ENCODE assay signal across 27 mouse cellular contexts in the genomic region with DNA sequence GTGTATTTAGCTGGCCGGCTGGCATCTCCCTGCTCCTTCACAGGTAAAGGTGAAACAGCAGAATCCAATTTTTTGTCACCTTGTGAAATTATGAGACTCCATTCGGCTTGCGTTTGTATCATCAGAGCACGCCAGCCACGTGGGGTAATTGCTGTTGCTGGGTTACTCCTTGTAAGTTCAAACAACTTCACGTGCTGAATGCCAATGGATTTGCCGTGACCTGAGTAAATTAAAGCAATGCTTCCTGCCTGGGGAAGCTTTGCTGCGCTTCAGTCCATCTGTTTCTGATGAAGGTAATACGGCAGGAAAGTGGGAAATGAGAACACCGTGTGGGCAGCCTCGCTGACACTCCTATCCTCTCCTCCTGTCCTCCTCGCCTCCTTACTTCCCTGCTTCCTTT. TPM values are rescaled to one million over a fixed set of nuclear protein-coding genes. Genes with fewer than 3 reads are reported as not detected.
A peak's percentile ranks its signal among the peaks of the same experiment; 100 is the strongest.
DNase-seq lines count a peak whose midpoint lies in the region; ATAC-seq lines count a peak whose summit lies in the region.
"Had no signal": no experiment of that assay in that cellular context is flagged by ENCODE, and none has a peak within 500 bp of the region (broad histone marks: within the 10 kb centered on the region; RNA-seq: fewer than 3 reads in every experiment).

No protein-coding gene starts in this region.

- no peak overlapping the region for H3K27ac ChIP-seq in forebrain, embryonic 14.5 days (ENCODE audit: low read depth, low read length)
- H3K27ac ChIP-seq in forebrain, embryonic 12.5 days, result no peak overlapping the region
- H3K27ac ChIP-seq in midbrain, embryonic 14.5 days (replicated peaks; ENCODE audit: low read depth, low read length), result no peak overlapping the region
- no peak overlapping the region for H3K27ac ChIP-seq in midbrain, embryonic 13.5 days
- peak overlapping the region; percentile 58 for H3K27ac ChIP-seq in limb, embryonic 10.5 days
- H3K27ac ChIP-seq: heart, embryonic 13.5 days; kidney, embryonic 15.5 days; limb, embryonic 13.5 days had no signal

- H3K4me3 ChIP-seq in forebrain, embryonic 14.5 days (ENCODE audit: low read depth, low read length), result no peak overlapping the region
- H3K4me3 ChIP-seq in forebrain, embryonic 12.5 days (replicated peaks), result no peak overlapping the region
- H3K4me3 ChIP-seq in midbrain, embryonic 14.5 days (replicated peaks; ENCODE audit: low read depth, low read length), result no peak overlapping the region
- no peak overlapping the region for H3K4me3 ChIP-seq in midbrain, embryonic 13.5 days (replicated peaks)
- H3K4me3 ChIP-seq in limb, embryonic 10.5 days, result no peak overlapping the region
- H3K4me3 ChIP-seq: heart, embryonic 13.5 days; kidney, embryonic 15.5 days; limb, embryonic 13.5 days had no signal

- H3K36me3 ChIP-seq in forebrain, embryonic 14.5 days (ENCODE audit: control insufficient read depth, insufficient read depth, low read length), result no peaks in the 10 kb centered on the region
- no peaks in the 10 kb centered on the region for H3K36me3 ChIP-seq in forebrain, embryonic 12.5 days (replicated peaks)
- no peaks in the 10 kb centered on the region for H3K36me3 ChIP-seq in midbrain, embryonic 14.5 days (ENCODE audit: control insufficient read depth, insufficient read depth, low read length)
- no peaks in the 10 kb centered on the region for H3K36me3 ChIP-seq in midbrain, embryonic 13.5 days
- no peaks in the 10 kb centered on the region for H3K36me3 ChIP-seq in limb, embryonic 10.5 days
- H3K36me3 ChIP-seq: heart, embryonic 13.5 days; kidney, embryonic 15.5 days; limb, embryonic 13.5 days had no signal

- peak; percentile 33 for DNase-seq in forebrain, embryonic 14.5 days (ENCODE audit: low spot score)
- peak; percentile 71 for DNase-seq in midbrain, embryonic 14.5 days
- DNase-seq in embryo, embryonic 11 days, result peak; percentile 46
- peak; percentile 54 for DNase-seq in limb, embryonic 10.5 days (ENCODE audit: low spot score)
- no peak for DNase-seq in natural killer cell, adult 2 months (ENCODE audit: low spot score in 2 of 2)
- no peak for DNase-seq in thymus, postnatal 25 days
- DNase-seq: adrenal gland, postnatal 25 days; cerebellum, adult 8-10 months; gastrocnemius, postnatal 25 days; heart, postnatal 10 days; kidney, adult 18-20 months; kidney, postnatal 25 days; liver, postnatal 0 days; lung, postnatal 36 days; thymus, adult 2 months; thymus, postnatal 4 days had no signal

- H3K4me2 ChIP-seq in forebrain, embryonic 14.5 days (ENCODE audit: low read length), result no peak overlapping the region
- H3K4me2 ChIP-seq in forebrain, embryonic 12.5 days, result no peak overlapping the region
- no peak overlapping the region for H3K4me2 ChIP-seq in midbrain, embryonic 14.5 days (ENCODE audit: low read length)
- no peak overlapping the region for H3K4me2 ChIP-seq in midbrain, embryonic 13.5 days (replicated peaks)
- H3K4me2 ChIP-seq: heart, embryonic 13.5 days; kidney, embryonic 15.5 days; limb, embryonic 13.5 days; liver, embryonic 11.5 days had no signal

- ATAC-seq in forebrain, embryonic 14.5 days, result no peak
- ATAC-seq in forebrain, embryonic 12.5 days (ENCODE audit: low FRiP score), result no peak
- ATAC-seq in midbrain, embryonic 14.5 days (ENCODE audit: low FRiP score, low TSS enrichment), result no peak
- no peak for ATAC-seq in midbrain, embryonic 13.5 days
- ATAC-seq: CD4-positive, CD25-positive, alpha-beta regulatory T cell, adult 4 months; inflammation-experienced regulatory T-cells, adult 6 months; liver, postnatal 0 days had no signal

- no peaks in the 10 kb centered on the region for H3K9me3 ChIP-seq in forebrain, embryonic 14.5 days (replicated peaks; ENCODE audit: control insufficient read depth, low read length)
- H3K9me3 ChIP-seq in forebrain, embryonic 12.5 days, result no peaks in the 10 kb centered on the region
- no peaks in the 10 kb centered on the region for H3K9me3 ChIP-seq in midbrain, embryonic 14.5 days (ENCODE audit: control insufficient read depth, low read length)
- H3K9me3 ChIP-seq in midbrain, embryonic 13.5 days, result no peaks in the 10 kb centered on the region
- H3K9me3 ChIP-seq in limb, embryonic 10.5 days (replicated peaks), result no peaks in the 10 kb centered on the region
- H3K9me3 ChIP-seq: heart, embryonic 13.5 days; kidney, embryonic 15.5 days; limb, embryonic 13.5 days had no signal

- no peak overlapping the region for H3K9ac ChIP-seq in forebrain, embryonic 14.5 days (ENCODE audit: low read length)
- H3K9ac ChIP-seq in forebrain, embryonic 12.5 days, result no peak overlapping the region
- no peak overlapping the region for H3K9ac ChIP-seq in midbrain, embryonic 14.5 days (replicated peaks; ENCODE audit: low read length)
- no peak overlapping the region for H3K9ac ChIP-seq in midbrain, embryonic 13.5 days (replicated peaks)
- H3K9ac ChIP-seq: heart, embryonic 13.5 days; kidney, embryonic 15.5 days; limb, embryonic 13.5 days; liver, postnatal 0 days had no signal

- H3K4me1 ChIP-seq in forebrain, embryonic 14.5 days (ENCODE audit: control insufficient read depth, insufficient read depth, low read length), result peaks cover 2% of the 10 kb centered on the region; the same call in 1 of the 2 replicates
- H3K4me1 ChIP-seq in forebrain, embryonic 12.5 days, result no peaks in the 10 kb centered on the region
- no peaks in the 10 kb centered on the region for H3K4me1 ChIP-seq in midbrain, embryonic 14.5 days (ENCODE audit: control insufficient read depth, insufficient read depth, low read length)
- H3K4me1 ChIP-seq in midbrain, embryonic 13.5 days (replicated peaks), result 0 out of 2 replicates have a peak, but pooled peaks cover 5% of the 10 kb centered on the region
- peaks cover 26% of the 10 kb centered on the region for H3K4me1 ChIP-seq in limb, embryonic 10.5 days
- H3K4me1 ChIP-seq: heart, embryonic 13.5 days; kidney, embryonic 15.5 days had no signal

- WGBS in forebrain, embryonic 14.5 days, result 71% methylated on average over 12 of the region's 12 CpGs
- 76% methylated on average over 12 of the region's 12 CpGs for WGBS in forebrain, embryonic 12.5 days
- WGBS in midbrain, embryonic 14.5 days, result 45% methylated on average over 12 of the region's 12 CpGs
- WGBS in midbrain, embryonic 13.5 days, result 58% methylated on average over 12 of the region's 12 CpGs
- WGBS in limb, embryonic 10.5 days, result 19% methylated on average over 12 of the region's 12 CpGs

- no peaks in the 10 kb centered on the region for H3K27me3 ChIP-seq in forebrain, embryonic 14.5 days (replicated peaks; ENCODE audit: control insufficient read depth, insufficient read depth, low read length)
- H3K27me3 ChIP-seq in forebrain, embryonic 12.5 days, result peaks cover 15% of the 10 kb centered on the region
- H3K27me3 ChIP-seq in midbrain, embryonic 14.5 days (ENCODE audit: control insufficient read depth, insufficient read depth, low read length), result no peaks in the 10 kb centered on the region
- peaks cover 3% of the 10 kb centered on the region; the same call in 1 of the 2 replicates for H3K27me3 ChIP-seq in midbrain, embryonic 13.5 days
- peaks cover 97% of the 10 kb centered on the region for H3K27me3 ChIP-seq in limb, embryonic 10.5 days (ENCODE audit: low read depth, poor library complexity, severe bottlenecking)

RNA-seq across cellular contexts. Expression of a gene that starts 37.5 kb away (rescaled TPM):
- polyA plus RNA-seq in forebrain, embryonic 14.5 days (2014; fragmentation: Nextera tagmentation; extraction: Ambion mirVana), result not detected in 2 replicates
- polyA plus RNA-seq in forebrain, embryonic 12.5 days (2016; fragmentation: Nextera tagmentation; extraction: Ambion mirVana), result not detected in 2 replicates
- polyA plus RNA-seq in midbrain, embryonic 14.5 days (2014; fragmentation: Nextera tagmentation; extraction: Ambion mirVana), result not detected in 2 replicates
- polyA plus RNA-seq in midbrain, embryonic 13.5 days (2015; fragmentation: Nextera tagmentation; extraction: Ambion mirVana), result not detected in 2 replicates
- not detected in 2 replicates for polyA plus RNA-seq in limb, embryonic 10.5 days (2016; fragmentation: Nextera tagmentation; extraction: Ambion mirVana)
- polyA plus RNA-seq: CD4-positive, CD25-positive, alpha-beta regulatory T cell, adult 4 months; frontal cortex, adult 2 months; heart, embryonic 13.5 days; inflammation-experienced regulatory T-cells, adult 6 months; kidney, embryonic 15.5 days; limb, embryonic 13.5 days; liver, embryonic 11.5 days; liver, postnatal 0 days; lung, embryonic 16.5 days; neural tube, embryonic 14.5 days; thymus, adult 2 months had no signal

RNA-seq across cellular contexts. Expression of a gene that starts 40.7 kb away (rescaled TPM):
- polyA plus RNA-seq in forebrain, embryonic 14.5 days (2014; fragmentation: Nextera tagmentation; extraction: Ambion mirVana), result not detected in 2 replicates
- polyA plus RNA-seq in forebrain, embryonic 12.5 days (2016; fragmentation: Nextera tagmentation; extraction: Ambion mirVana), result not detected in 2 replicates
- not detected in 2 replicates for polyA plus RNA-seq in midbrain, embryonic 14.5 days (2014; fragmentation: Nextera tagmentation; extraction: Ambion mirVana)
- polyA plus RNA-seq in midbrain, embryonic 13.5 days (2015; fragmentation: Nextera tagmentation; extraction: Ambion mirVana), result not detected in 2 replicates
- polyA plus RNA-seq in limb, embryonic 10.5 days (2016; fragmentation: Nextera tagmentation; extraction: Ambion mirVana), result not detected in 2 replicates
- polyA plus RNA-seq: CD4-positive, CD25-positive, alpha-beta regulatory T cell, adult 4 months; frontal cortex, adult 2 months; heart, embryonic 13.5 days; inflammation-experienced regulatory T-cells, adult 6 months; kidney, embryonic 15.5 days; limb, embryonic 13.5 days; liver, embryonic 11.5 days; liver, postnatal 0 days; lung, embryonic 16.5 days; neural tube, embryonic 14.5 days; thymus, adult 2 months had no signal

RNA-seq across cellular contexts. Expression of a gene that starts 43.9 kb away (rescaled TPM):
- polyA plus RNA-seq in forebrain, embryonic 14.5 days (2014; fragmentation: Nextera tagmentation; extraction: Ambion mirVana), result not detected in 2 replicates
- not detected in 2 replicates for polyA plus RNA-seq in forebrain, embryonic 12.5 days (2016; fragmentation: Nextera tagmentation; extraction: Ambion mirVana)
- not detected in 2 replicates for polyA plus RNA-seq in midbrain, embryonic 14.5 days (2014; fragmentation: Nextera tagmentation; extraction: Ambion mirVana)
- not detected in 2 replicates for polyA plus RNA-seq in midbrain, embryonic 13.5 days (2015; fragmentation: Nextera tagmentation; extraction: Ambion mirVana)
- not detected in 2 replicates for polyA plus RNA-seq in limb, embryonic 10.5 days (2016; fragmentation: Nextera tagmentation; extraction: Ambion mirVana)
- polyA plus RNA-seq: CD4-positive, CD25-positive, alpha-beta regulatory T cell, adult 4 months; frontal cortex, adult 2 months; heart, embryonic 13.5 days; inflammation-experienced regulatory T-cells, adult 6 months; kidney, embryonic 15.5 days; limb, embryonic 13.5 days; liver, embryonic 11.5 days; liver, postnatal 0 days; lung, embryonic 16.5 days; neural tube, embryonic 14.5 days; thymus, adult 2 months had no signal

RNA-seq across cellular contexts. Expression of a gene that starts 47.1 kb away (rescaled TPM):
- polyA plus RNA-seq in forebrain, embryonic 14.5 days (2014; fragmentation: Nextera tagmentation; extraction: Ambion mirVana), result not detected in 2 replicates
- polyA plus RNA-seq in forebrain, embryonic 12.5 days (2016; fragmentation: Nextera tagmentation; extraction: Ambion mirVana), result not detected in 2 replicates
- polyA plus RNA-seq in midbrain, embryonic 14.5 days (2014; fragmentation: Nextera tagmentation; extraction: Ambion mirVana), result not detected in 2 replicates
- polyA plus RNA-seq in midbrain, embryonic 13.5 days (2015; fragmentation: Nextera tagmentation; extraction: Ambion mirVana), result not detected in 2 replicates
- polyA plus RNA-seq in limb, embryonic 10.5 days (2016; fragmentation: Nextera tagmentation; extraction: Ambion mirVana), result not detected in 2 replicates
- polyA plus RNA-seq: CD4-positive, CD25-positive, alpha-beta regulatory T cell, adult 4 months; frontal cortex, adult 2 months; heart, embryonic 13.5 days; inflammation-experienced regulatory T-cells, adult 6 months; kidney, embryonic 15.5 days; limb, embryonic 13.5 days; liver, embryonic 11.5 days; liver, postnatal 0 days; lung, embryonic 16.5 days; neural tube, embryonic 14.5 days; thymus, adult 2 months had no signal

RNA-seq across cellular contexts. Expression of a gene that starts 50.2 kb away (rescaled TPM):
- not detected in 2 replicates for polyA plus RNA-seq in forebrain, embryonic 14.5 days (2014; fragmentation: Nextera tagmentation; extraction: Ambion mirVana)
- not detected in 2 replicates for polyA plus RNA-seq in forebrain, embryonic 12.5 days (2016; fragmentation: Nextera tagmentation; extraction: Ambion mirVana)
- not detected in 2 replicates for polyA plus RNA-seq in midbrain, embryonic 14.5 days (2014; fragmentation: Nextera tagmentation; extraction: Ambion mirVana)
- not detected in 2 replicates for polyA plus RNA-seq in midbrain, embryonic 13.5 days (2015; fragmentation: Nextera tagmentation; extraction: Ambion mirVana)
- not detected in 2 replicates for polyA plus RNA-seq in limb, embryonic 10.5 days (2016; fragmentation: Nextera tagmentation; extraction: Ambion mirVana)
- polyA plus RNA-seq: CD4-positive, CD25-positive, alpha-beta regulatory T cell, adult 4 months; frontal cortex, adult 2 months; heart, embryonic 13.5 days; inflammation-experienced regulatory T-cells, adult 6 months; kidney, embryonic 15.5 days; limb, embryonic 13.5 days; liver, embryonic 11.5 days; liver, postnatal 0 days; lung, embryonic 16.5 days; neural tube, embryonic 14.5 days; thymus, adult 2 months had no signal

Comparison
In these comparisons a context has a peak if more than half of its experiments do, and no peak if none do; other contexts are left out.
1. DNase-seq: peak in forebrain, embryonic 14.5 days (single experiment), midbrain, embryonic 14.5 days (single experiment), embryo, embryonic 11 days (single experiment) and limb, embryonic 10.5 days (single experiment); none in natural killer cell, adult 2 months (0 of 2) and thymus, postnatal 25 days (single experiment).